Mouse (Mus musculus) retina, embryonic 14.5 days (tissue): ENCODE results near the gene Iqcd.

ENCODE experiments used
- DNase-seq: peaks from one replicate; pipeline ENCODE4 v3.0.0-alpha.2; 2015; ENCODE audit warnings: low spot score

The Iqcd gene

DNA sequence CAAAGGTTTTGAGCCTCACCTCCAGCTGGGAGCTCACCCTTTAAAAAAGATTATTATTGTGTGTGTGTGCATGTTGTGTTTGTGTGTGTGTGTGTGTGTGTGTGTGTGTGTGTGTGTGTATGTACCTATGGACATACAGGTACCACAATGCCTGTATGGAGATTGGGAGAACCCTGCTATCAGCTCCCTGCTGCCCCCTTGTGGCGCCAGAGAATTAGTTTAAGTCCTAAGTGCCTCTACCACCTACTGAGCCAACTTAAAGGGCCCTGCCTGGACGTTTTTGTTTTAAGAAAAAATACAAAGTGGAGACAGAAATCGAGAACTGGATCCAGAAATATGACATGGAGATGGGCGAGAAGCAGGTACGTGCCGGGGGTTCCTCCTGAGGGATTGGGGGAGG, 16.0 kb downstream of the Iqcd start:
- DNase-seq, result peak; percentile 90

DNA sequence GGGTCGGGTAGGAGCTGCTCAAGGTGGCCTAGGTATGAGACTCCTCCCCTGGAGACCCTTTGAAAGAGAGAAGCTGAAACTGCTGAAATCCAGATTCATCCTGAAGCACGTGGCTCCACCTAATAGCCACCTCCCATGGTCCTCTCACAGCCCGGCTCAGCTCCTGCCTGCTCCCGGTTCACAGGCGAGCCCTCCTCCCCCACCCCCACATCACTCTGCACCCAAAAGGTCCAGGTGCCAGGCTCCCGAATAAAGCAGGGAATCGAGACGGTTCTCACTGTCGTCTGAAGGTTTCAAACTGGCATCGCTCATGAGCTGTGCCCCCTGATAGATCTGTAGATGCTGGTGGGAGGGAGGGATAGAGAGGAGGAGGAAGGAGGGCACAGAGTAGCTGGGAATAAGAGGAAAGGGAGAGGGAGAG, 16.4 kb downstream of the Iqcd start:
- DNase-seq, result peak; percentile 42

DNA sequence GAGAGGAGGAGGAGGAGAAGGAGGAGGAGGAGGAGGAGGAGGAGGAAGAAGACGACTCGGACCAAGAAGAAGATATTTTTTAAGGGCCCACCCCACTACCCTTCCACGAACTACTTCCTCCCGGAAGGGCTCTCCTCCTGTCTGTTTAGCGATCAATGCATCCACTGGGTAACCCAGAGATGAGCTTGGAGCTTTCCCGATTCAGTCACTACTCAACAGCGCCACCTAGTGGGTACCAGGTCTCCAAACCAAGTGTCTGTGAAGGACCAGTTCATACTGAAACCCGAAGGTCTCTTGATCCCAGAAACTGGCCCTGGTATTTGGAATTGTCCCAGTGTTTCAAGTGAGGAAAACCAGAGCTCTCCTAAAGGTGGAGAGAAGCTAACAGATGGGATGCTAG, 16.9 kb downstream of the Iqcd start:
- DNase-seq, result peak; percentile 99

DNA sequence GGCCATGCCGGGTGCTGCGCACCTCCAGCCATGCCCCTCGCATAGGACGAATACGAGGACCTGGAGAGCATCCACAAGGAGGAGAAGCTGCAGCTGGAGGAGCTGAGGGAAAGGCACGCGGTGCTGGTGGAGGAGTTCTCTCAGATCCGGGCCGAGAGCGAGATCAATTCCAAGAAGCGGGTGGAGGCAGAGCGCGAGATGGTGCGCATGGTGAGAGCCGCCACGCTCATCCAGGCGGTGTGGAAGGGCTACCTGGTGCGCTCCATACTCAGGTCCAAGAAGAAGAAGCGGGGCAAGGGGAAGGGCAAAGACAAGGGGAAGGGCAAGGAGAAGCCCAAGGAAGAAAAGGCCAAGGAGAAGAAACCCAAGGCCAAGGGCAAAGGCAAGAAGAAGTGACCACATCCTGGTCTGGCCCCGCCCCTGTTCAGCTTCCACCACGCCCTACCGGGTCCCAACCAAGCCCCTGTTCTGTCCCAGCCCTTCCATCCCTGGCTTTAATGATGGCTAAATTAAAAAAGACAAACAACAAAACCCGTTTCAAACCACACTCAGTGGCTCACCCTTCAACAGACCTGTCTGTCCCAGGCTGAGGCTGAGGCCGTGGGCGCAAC, 17.9 kb downstream of the Iqcd start:
- no peak for DNase-seq

DNA sequence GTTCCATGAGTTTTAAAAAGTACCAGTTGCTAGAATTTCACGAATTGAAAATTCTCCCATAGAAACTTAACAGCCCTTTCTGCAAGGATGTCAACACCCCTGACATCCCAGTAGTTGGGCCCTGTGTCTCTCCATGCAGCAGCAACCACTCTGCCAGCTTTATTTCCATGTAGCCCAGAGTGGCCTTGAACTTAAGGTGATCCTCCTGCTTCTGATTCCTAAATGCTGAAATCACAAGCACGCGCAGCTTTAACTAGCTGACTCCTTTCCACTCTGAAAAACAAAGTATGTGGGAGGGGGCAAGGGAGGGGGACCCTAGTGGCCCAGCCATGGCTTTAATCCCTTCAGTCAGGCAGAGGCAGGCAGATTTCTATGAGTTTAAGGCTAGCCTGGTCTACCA, 18.5 kb downstream of the Iqcd start:
- DNase-seq, result no peak

DNA sequence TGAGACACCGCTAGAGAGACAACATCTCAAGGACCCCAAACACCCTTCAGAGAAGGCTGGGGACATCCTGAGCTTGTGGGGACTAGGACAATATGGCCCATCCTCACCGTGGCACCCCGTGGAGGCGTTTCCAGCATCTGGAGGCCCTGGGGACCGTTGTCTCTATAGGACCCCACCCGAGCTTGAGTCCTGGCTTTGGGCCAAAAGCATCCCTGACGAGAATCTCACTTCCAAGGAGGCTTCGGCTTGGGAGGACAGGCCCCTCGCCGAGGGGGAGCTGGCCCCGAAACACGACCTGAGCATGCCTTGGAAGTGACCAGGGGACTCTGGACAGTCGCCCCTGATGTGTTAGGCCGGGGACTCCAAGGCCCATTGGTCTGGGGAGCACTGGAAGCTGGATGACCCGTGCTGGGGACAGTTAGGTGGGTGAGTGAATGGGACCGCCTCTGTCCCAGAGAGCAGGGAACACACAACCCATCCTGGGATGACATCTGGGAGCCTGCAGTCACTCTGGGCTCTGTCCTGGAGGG, 20.5 kb downstream of the Iqcd start:
- DNase-seq, result no peak

DNA sequence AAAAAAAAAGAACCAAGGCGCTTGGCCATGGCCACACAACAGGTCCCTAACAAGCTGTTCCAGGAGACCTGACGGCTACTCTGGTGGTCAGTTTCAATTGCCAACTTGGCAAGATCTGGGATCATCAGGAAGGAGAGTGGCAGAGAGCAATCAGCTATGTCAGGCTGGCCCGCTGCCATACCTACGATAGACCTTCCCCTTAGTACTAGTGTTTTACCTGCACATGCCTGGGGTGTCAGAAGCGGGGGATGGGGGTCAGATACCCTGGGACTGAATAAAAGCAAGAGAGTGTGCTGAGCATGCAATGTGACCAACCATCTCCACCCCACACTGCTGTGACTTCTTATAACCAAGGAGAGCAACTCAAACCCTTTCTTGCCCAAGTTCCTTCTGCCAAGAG, 22.1 kb downstream of the Iqcd start:
- DNase-seq, result no peak

DNA sequence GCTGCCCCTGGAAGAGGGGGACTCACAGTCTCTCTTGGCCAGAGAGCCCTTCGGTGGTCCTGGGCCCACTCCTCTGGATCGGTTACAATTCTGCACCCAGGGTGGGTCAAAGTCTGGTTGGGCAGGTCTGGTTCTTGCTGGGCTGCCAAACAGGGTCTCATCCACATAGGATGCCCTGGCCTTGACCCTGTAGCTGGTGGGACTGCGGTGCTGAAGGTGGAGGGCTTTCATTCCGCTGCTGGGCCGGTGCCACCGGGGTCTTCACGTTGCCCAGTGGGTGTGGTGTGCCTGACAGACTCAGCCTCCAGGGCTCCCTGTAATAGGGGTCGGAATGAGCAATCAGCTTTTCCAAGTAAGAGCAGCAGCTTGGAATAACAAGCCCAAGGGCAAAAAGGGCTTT, 22.6 kb downstream of the Iqcd start:
- no peak for DNase-seq

DNA sequence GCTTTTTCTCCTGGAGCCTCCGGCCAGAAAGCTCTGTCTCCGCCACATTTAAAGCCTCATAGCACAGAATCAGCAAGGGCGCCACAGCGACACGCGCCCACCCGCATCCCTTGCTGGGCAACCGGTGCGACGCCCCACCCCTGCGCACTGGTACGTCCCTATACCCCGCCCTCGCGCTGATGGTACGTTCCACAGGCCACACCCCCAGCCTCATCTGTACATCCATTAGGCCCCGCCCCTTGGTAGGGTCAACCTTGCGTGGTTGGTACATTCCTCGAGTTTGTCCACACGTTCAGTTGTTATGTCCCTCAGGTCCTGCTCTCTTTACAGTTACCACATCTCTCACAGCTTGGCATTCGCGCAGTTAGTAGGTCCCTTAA, 23.6 kb downstream of the Iqcd start, which contains the start of the genes Rita1 and Ddx54:
Gene Rita1, minus strand, starts transcription at position 148 of the 380 bp plus-strand sequence.
Gene Ddx54, plus strand, starts transcription at position 298 of the 380 bp plus-strand sequence.
- DNase-seq, result peak; percentile 99

DNA sequence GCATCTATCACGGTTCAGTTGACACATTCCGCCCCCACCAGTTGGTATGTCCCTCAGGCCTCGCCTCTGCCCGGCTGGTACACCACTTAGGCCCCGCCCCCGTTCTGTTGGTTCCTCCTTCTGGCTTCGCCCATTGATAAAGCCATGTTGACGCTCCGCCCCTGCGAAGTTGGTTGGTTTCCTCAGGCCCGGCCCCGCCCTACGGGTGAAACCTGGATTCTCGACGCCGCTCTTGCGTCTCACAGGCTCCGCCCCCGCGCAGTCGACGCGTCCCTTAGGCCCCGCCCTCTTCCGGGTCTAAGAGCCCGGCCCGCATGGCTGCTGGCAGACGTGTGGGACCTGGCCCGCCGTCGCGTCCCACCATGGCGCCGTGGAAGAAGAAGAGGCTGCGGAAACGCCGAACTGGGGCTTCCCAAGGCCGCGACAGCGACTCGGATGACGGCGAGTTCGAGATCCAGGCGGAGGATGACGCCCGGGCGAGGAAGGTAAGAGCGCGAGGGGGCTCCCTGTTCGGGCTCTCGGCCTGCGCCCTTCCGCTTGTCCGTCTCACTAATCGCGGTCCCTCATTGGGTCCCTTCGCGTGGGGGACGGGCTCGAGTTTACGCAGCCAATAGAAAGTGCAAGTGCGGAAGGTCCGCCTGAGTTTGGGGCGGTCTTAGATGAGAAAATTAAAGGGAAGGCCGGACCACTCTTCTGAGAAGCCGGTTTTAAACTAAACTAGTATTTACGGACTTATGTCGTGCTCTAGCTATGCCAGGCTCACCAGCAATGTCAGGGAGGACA, 24.2 kb downstream of the Iqcd start:
- DNase-seq, result peak; percentile 100

DNA sequence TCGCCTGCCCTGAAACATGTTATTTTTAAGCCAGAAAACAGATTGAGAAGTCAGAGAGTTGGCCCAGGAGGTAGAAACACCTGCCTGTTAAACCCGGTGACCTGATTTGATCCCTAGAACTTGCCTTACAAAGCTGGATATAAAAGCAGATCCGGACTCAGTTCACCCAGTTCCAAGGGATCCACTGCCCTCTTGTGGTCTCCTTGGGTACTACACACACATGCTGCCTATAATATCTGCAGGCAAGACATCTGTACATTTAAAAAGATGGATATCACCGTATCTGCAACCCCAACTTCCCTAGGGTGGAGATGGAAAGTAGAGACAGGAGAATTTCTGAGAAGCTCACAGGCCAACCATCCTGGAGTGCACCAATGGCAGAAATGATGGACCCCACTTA, 27.1 kb downstream of the Iqcd start:
- peak; percentile 65 for DNase-seq

DNA sequence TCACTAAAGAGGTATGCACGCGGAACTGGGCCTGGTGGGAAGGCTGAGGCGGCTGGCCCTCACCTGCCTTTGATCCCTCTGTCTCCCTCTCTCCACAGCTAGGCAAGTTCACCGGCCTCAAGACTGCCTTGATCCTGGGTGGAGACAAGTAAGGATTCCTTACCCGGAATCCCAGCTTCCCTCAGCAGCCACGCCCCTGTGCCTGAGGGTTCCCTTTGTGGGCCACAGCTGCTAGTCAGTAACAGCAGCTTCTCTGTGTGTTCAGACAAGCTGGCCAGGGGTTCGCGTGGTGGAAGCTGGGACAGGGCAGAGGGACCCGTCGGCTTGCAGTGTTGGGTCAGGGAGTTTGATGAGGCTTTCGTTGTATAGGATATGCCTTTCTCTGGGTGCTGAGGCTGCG, 30.0 kb downstream of the Iqcd start:
- no peak for DNase-seq

DNA sequence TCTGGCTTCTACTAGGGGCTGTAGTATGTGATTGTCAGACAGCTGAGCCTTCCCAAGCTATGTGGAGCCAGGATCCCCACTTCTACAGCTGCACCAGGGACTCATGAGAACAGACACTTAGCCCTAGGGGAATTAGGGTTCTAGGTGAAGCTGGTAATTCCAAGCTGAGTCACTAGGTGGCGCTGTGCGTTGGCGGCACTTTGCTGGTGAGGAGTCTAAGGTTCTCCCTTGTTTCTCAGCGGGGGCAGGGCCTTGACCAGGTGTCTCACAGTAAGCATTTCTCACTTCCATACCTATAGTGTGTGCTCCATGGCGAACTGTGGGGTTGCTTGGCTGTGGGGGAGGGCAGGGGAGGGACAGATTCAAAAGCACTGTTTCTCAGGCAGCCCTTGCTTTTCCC, 30.4 kb downstream of the Iqcd start:
- DNase-seq, result peak; percentile 78

DNA sequence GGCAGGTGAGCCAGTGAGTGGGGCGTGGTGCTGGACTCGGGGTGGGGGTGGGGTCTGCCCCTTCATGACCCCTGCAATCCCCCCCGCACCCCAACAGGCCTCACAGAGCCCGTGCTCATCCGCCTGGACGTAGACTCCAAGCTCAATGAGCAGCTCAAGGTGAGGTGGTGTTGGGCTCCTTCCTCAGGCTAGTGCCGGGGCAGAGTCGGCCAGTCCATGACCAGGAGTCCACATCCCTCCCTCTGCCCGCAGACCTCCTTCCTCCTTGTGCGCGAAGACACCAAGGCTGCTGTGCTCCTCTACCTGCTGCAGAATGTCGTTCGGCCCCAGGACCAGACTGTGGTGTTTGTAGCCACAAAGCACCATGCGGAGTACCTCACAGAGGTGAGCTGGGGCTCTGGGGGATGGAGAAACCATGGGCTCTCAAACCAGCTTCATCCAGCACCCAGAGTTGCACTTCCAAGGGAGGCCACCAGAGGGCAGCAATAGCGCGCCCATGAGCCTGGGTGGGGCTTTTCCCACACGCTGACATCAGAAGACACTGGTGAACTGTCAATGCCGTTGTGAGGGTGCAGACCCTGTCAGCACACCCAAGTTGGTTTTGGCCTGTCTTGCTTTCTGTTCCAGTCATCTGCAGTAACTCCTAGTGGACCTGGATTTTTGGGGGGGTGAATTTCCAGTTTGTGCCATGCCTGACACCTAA, 31.7 kb downstream of the Iqcd start:
- DNase-seq, result peak; percentile 89

DNA sequence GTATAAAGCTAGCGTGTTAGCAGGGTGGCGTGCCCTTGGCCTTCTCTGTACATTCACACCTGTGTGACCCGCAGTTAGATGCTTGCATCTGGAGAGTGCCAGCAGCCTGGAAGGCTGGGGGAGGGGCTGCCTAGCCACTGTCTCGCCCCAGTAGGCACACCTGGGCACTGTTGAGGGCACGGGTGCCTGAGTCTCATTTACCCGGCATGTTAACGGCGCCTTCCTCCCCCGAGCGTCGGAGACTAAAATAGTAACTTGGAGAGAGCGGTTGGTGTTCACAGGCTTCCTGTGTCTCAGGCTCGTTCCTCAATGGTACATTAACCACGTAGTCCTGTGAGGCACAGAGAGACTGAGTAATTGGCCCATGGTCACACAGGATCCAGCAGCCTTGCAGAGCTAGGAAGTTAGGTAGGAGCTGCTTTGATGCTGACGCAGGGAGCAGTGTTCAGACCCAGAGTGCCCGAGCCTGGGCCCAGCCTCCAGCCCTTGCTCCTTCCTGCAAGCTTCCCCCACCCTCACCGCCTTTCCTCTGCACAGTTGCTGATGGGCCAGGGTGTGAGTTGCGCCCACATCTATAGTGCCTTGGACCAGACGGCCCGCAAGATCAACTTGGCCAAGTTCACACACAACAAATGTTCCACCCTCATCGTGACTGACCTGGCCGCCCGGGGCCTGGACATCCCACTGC, 32.4 kb downstream of the Iqcd start:
- DNase-seq, result no peak

DNA sequence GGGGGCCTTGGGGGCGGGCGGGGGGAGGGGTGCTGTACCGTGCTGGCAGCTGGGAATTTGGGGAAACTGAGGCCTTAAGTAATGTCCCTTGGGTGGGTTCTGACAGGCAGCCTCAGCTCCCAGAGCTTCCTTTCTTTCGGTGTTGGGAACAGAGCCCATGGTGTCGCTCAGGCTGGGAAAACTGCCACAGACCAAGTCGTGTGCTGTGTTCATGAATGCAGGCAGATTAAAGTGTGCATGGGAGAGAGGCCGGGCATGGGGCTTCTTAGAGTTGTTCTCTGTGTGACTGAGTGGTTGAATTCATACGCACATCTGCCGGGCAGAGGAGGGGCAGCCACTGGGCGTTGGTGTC, 33.0 kb downstream of the Iqcd start:
- no peak for DNase-seq

DNA sequence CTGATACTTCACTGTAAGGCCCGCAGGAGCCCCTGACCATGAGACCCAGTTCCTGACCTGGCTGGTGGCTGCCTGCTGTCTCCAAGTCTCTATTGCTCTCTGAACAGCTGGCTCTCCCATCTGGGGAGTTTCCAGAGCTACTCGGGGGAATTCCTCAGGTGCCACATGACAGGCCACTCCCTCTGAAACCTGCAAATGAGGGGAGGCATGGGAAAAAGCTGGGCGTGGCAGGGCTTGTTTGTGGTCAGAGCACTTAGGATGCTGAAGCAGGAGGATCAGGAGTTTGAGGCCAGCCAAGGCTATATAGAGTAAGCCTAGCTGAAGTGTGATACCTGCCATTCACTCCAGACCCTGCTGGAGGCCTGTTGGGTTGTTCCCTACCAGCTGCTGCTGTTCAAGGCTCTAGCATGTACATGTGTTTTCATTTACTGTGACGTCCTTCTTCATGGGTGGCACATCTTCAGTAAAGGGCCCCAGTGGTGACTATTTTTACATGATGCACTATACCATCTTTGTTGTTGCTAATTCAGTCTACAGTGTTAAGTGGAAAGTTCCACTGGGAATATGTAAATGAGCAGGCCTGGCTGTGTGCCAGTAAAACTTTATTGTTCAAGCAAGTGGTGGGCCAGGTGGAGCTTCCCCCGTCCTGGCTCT, 33.5 kb downstream of the Iqcd start:
- no peak for DNase-seq

DNA sequence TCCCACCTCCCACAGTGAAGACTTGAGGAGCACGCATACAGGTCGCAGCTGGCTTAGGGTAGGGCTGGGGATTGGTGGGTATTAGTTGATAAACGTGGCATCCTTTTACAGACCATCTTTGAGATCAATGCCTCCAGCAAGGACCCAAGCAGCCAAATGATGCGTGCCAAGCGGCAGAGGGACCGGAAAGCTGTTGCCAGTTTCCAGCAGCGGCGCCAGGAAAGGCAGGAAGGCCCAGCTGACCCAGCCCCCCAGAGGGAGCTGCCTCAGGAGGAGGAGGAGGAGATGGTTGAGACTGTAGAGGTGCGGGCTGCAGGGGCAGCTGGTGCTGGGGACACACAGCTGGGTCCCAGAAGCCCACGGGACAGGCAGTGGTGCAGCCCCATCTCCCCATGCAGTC, 35.6 kb downstream of the Iqcd start:
- DNase-seq, result no peak

DNA sequence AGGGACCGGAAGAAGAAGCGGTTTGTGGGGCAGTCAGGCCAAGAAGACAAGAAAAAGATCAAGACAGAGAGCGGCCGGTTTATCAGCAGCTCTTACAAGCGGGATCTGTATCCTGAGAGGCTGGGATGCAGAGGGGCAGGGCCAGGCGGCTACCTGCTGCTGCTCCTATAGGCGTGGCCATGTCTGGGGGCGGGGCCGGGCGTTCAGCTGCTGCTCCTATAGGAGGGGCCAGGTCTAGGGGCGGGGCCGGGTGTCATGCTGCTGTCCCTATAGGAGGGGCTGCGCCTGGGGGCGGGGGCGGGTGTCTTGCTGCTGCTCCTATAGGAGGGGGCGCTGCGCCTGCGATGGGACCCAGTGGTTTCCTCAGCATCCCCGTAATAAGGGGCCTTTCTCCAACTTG, 37.6 kb downstream of the Iqcd start:
- peak; percentile 61 for DNase-seq

DNA sequence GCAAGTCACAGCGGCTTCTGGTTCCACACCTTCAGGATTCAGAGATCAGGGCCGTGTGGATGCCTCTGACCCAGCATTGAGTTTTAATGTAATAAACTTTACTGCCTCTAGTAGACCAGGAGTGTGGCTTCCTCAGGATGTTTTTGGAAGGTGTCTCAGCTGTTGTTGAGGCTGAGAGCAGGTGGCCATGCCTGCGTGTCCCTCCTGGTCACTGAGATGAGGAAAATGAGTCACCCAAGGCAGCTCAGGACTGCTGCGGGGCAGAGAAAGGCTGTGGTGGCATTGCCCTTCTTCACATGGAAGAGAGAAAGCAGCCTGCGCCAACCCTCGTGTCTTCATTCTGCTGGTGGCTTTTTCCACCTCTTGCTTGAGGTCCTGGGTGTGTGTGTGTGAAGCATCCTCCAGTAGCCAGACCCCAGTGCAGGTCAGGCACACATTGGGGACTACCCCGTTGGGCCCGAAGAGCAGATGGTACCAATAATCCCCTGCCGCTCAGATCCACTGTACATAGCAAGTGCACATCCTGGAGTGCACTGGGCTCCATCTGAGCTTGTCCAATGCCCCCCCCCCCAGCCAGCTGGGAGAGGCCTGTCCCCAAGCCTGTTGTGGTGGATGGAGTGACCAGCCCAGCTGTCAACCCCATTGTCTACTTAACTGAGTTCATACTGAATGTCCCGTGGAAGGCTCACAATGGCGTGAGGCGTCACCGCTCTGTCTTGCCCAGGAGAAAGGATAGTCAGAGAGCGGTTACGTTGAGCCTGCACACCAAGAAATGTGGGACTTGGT, 38.9 kb downstream of the Iqcd start:
- peak; percentile 51 for DNase-seq

DNA sequence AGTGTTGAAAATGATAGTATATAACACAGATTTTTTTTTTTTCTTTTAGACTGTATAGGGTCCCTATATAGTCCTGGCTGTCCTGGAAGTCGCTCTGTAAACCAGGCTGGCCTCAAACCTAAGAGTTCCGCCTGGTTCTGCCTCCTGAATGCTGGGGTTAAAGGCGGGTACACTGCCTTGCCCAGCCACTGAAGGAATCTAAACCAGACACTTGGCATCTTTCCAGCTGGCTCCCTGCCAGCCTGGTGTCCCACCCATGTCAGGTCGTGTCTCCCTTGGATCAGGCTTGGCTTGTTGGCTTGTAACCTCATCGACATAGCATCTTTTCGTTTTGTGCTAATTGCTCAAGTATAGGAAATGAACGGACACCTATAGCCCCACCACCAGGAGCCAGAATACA, 39.8 kb downstream of the Iqcd start:
- DNase-seq, result no peak
